Mouse (Mus musculus): ENCODE measurements around the gene Ptpro.
A peak's percentile ranks its signal among the peaks of the same experiment; 100 is the strongest.

The Ptpro gene

DNA sequence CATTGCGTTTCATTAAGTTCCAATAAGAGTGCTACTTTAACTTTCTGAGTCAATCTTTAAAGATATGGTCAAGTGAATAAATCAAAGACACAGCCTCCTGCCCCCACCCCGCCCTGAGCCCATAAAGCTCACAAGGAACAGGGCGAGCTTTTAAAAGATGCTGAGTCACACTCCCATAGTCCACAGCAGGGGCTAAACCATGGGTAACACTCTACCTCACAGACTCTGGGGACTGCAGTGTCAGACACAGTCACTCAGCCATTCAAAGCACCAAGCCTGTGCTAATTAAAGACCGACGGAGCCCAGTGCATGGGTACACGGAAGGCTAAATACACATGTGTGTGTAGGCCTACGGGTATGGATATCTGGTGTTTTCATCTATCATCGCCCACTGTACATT, 251.3 kb downstream of the Ptpro start:
- DNase-seq: peak; percentile 78

DNA sequence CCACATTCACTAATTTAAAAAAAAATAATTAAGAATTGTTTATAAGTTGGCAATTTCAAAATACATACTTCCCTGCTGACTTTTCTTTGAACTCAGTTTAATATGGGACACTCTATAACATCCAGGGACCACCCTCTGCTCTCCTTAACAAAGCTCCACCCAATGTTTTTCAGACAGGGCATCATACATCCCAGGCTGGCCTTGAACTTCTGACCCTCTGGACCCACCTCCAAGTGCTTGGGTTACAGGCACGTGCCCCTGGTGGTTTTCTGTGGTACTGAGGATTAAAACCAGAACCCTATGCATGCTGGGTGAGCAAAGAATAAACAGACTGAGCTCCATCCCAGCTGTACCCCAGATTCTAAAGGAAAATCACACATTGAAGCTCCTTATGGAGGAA, 251.9 kb downstream of the Ptpro start:
- DNase-seq: peak; percentile 41

DNA sequence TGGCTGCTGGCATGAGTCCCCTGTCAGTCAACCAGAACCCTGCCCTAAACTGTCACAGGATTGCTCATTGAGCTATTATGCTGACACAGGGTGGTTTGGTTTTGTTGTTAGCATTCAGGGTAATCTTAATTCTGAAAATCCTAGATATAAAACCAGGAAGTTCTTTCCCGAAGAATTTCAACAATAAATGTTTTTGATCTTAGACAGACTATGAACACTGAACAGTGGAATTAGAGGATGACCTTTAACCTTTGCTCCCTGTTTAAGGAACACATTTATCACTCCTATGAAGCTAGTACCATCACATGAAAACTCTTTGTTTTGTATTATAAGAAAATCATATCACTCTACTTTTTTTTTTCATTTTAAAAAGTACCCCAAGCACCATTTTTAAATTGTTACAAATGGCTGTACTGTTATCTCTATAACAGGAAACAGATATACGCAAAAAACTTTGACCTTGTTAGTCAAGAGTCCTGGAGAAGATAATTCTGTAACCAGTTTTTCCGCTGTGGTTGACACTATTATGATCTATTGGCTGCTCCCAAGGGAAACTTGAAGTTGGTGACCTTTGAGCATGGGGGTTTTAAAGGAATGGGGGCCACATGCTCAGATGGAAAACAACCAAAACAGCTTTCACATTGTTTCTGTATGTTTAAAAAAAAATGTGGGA, 253.6 kb downstream of the Ptpro start:
- peak; percentile 72 for DNase-seq

DNA sequence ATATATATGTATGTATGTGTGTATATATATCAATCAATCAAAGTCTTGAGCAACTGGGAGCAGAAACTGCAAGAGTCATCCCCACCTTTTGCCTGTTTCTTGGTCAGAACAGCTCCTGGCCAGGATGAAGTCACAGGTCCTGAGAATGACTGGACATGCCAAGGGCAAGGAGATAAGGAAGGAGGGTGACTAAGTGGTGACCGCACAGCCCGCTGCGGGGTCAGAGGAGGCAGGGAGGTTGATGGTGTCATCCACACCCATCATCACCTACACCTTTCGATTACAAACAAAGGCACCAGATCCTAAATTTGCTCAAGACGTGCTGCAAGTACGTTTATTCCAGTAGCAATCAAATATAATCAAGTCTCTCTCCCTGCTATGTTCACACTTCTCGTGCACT, 254.4 kb downstream of the Ptpro start:
- peak; percentile 73 for DNase-seq

DNA sequence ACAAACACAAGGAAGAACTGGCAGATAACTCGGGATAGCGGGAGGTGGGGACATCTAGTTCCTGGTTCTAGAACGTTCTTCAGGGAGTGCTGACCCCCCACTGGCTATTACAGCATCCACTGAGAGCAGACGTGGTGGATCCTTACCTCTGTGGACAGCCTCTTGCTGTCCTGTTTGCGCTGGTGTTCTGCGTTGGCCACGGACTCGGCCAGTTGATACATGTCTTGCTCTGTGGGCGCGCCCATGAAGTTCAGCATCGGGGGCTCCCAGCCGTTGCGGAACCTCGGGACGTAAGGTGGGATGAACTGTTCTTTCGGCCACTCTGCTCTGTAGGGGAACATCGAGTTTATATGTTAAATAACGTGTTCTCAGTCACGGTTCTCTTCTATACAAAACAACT, 256.8 kb downstream of the Ptpro start:
- DNase-seq: peak; percentile 81

DNA sequence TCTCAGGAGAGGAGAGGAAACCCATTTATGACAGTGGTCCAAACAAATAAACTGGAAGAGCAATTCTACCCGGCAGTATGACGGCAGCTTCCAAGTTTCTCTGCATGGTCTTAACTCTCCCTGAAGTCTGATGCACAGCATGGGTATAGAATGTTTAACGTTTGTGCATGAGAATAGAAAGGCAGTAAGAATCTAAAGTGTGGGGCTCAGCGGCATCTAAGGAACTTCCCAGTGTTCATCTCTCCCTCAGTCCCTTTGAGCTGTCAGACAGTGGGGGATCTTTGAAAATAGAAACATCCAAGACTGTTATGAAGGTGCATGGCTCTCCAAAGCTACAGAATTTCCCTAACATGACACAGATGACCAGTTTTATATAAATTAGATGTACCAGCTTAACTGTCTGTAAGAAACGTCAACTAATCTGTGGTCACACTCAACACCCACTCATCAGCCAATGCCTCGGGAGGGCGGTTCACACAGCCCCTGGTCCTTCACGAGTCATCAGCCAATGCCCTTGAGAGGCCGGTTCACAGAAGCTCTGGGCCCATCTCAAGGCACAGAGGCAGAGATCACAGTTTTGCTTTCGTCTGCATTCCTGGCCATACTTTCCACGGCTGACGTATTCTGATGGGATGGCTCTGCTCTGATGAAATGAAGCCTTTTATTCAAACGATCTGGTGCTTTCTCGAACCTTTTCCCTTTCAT, 257.4 kb downstream of the Ptpro start:
- DNase-seq: peak; percentile 69

DNA sequence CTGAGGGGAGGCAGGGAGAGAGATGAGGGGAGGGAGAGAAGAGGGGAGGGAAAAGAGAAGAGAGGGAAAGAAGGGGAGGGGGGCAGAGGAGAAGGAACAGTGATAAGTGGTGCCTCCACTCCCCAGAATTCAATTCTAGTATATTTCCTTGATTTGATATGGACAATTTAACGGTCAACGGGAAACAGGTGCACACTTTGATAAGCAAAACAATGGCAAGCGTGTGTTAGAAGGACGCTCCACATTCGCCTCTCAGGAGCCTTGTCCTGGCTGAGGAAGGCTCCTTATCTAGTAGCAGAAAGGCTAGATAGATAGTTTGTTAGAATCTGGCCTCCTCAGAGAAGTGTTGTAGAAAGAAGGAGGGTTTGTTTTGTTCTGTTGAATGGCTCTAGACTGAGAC, 260.6 kb downstream of the Ptpro start:
- DNase-seq: no peak
